Mouse (Mus musculus): Measurements from ENCODE around the gene Mospd1. TPM values are rescaled to one million over a fixed set of nuclear protein-coding genes. Genes with fewer than 3 reads are reported as not detected.

The Mospd1 gene
- polyA plus RNA-seq, 1 experiment from 2014 or later, result 46.6 TPM

Other genes with a start within 250 kb of the Mospd1 start
- gene Plac1, start 130.4 kb downstream of the Mospd1 start, polyA plus RNA-seq (2015; fragmentation: Nextera tagmentation; extraction: Ambion mirVana), result 0.19 and 0.44 TPM in 2 replicates
- 3.1 and 3.3 TPM in 2 replicates for gene Fam122b, start 100.7 kb downstream of the Mospd1 start, polyA plus RNA-seq (2015; fragmentation: Nextera tagmentation; extraction: Ambion mirVana)
- gene Fam122c, start 97.1 kb downstream of the Mospd1 start, polyA plus RNA-seq (2015; fragmentation: Nextera tagmentation; extraction: Ambion mirVana), result not detected in 2 replicates
- not detected in 2 replicates for gene Etd, start 64.4 kb upstream of the Mospd1 start, polyA plus RNA-seq (2015; fragmentation: Nextera tagmentation; extraction: Ambion mirVana)
- 221 and 226 TPM in 2 replicates for gene Rtl8c, start 237.5 kb upstream of the Mospd1 start, polyA plus RNA-seq (2015; fragmentation: Nextera tagmentation; extraction: Ambion mirVana)
- 0.70 TPM in 1 of 2 replicates, not detected in the other for gene Gm14597, start 238.5 kb upstream of the Mospd1 start, polyA plus RNA-seq (2015; fragmentation: Nextera tagmentation; extraction: Ambion mirVana)